12 mouse cellular contexts compared by ENCODE assay signal in the genomic region with DNA sequence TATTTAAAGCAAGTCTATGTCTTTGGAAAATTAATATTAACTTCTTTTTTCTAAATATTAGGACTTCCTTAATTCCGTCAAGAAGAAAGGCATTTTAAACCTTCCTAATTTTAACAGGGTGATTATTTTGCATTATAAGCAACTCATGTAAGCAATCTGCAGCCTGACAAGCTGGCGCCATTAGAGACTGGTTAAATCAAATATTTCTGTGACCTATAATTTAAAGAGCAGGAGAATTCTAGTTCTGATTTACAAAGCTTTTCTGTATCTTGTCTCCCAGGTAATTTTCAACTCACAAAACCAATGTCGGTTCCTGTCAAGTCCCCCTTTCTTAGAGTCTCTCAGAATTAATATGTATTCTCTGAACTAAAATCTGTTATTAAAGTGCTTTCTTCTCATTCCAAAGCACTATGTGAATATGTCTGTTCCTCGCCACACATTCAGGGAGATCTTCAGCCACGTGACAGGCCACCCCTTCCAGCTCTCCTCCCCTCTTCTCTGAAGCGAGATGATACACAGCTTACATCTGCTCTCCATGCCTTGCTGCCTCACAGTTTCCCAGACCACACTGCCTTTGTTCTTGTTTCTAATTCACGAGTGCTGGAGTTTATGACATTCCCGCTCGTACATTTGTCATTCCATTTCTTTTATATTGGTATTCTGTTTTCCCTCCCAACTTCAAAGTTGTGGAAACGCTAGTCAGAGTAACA.
DNase-seq lines count a peak whose midpoint lies in the region; ATAC-seq and TF ChIP-seq lines count a peak whose summit lies in the region.
"Had no signal": no experiment of that assay in that cellular context is flagged by ENCODE, and none has a peak within 500 bp of the region (broad histone marks: within the 10 kb centered on the region; RNA-seq: fewer than 3 reads in every experiment).

No protein-coding gene starts in this region.

- peak overlapping the region; percentile 28; the same call in 1 of the 2 replicates for H3K4me2 ChIP-seq in midbrain, embryonic 14.5 days (ENCODE audit: low read length)
- no peak overlapping the region for H3K4me2 ChIP-seq in kidney, embryonic 14.5 days (replicated peaks; ENCODE audit: low read depth, low read length)
- H3K4me2 ChIP-seq in kidney, embryonic 15.5 days: no peak overlapping the region
- H3K4me2 ChIP-seq: lung, embryonic 15.5 days had no signal

- H3K9me3 ChIP-seq in midbrain, embryonic 14.5 days (ENCODE audit: control insufficient read depth, low read length): no peaks in the 10 kb centered on the region
- no peaks in the 10 kb centered on the region for H3K9me3 ChIP-seq in kidney, embryonic 14.5 days (ENCODE audit: control insufficient read depth, low read length)
- no peaks in the 10 kb centered on the region for H3K9me3 ChIP-seq in kidney, embryonic 15.5 days (replicated peaks)
- H3K9me3 ChIP-seq: lung, embryonic 15.5 days had no signal

- H3K36me3 ChIP-seq in midbrain, embryonic 14.5 days (ENCODE audit: control insufficient read depth, insufficient read depth, low read length): no peaks in the 10 kb centered on the region
- no peaks in the 10 kb centered on the region for H3K36me3 ChIP-seq in kidney, embryonic 14.5 days (ENCODE audit: control insufficient read depth, insufficient read depth, low read length)
- H3K36me3 ChIP-seq in kidney, embryonic 15.5 days: no peaks in the 10 kb centered on the region
- H3K36me3 ChIP-seq: lung, embryonic 15.5 days had no signal

- H3K9ac ChIP-seq in midbrain, embryonic 14.5 days (replicated peaks; ENCODE audit: low read length): no peak overlapping the region
- H3K9ac ChIP-seq in kidney, embryonic 14.5 days (ENCODE audit: low read depth, low read length): no peak overlapping the region
- no peak overlapping the region for H3K9ac ChIP-seq in kidney, embryonic 15.5 days
- H3K9ac ChIP-seq: lung, embryonic 15.5 days had no signal

- TF ChIP-seq CTCF in brain, embryonic 14.5 days (IDR thresholded peaks at IDR 0.05; ENCODE audit: borderline replicate concordance, extremely low read depth, insufficient read depth, insufficient read length): no peak

- 37% methylated on average over 10 of the region's 10 CpGs for WGBS in midbrain, embryonic 14.5 days
- WGBS in kidney, embryonic 14.5 days: 45% methylated on average over 10 of the region's 10 CpGs
- 46% methylated on average over 10 of the region's 10 CpGs for WGBS in kidney, embryonic 15.5 days

- H3K27ac ChIP-seq in midbrain, embryonic 14.5 days (replicated peaks; ENCODE audit: low read depth, low read length): no peak overlapping the region
- H3K27ac ChIP-seq in kidney, embryonic 14.5 days (ENCODE audit: low read depth, low read length): no peak overlapping the region
- H3K27ac ChIP-seq in kidney, embryonic 15.5 days: no peak overlapping the region
- H3K27ac ChIP-seq: lung, embryonic 15.5 days had no signal

- no peak overlapping the region for H3K4me3 ChIP-seq in midbrain, embryonic 14.5 days (replicated peaks; ENCODE audit: low read depth, low read length)
- no peak overlapping the region for H3K4me3 ChIP-seq in kidney, embryonic 14.5 days (ENCODE audit: low read length)
- no peak overlapping the region for H3K4me3 ChIP-seq in kidney, embryonic 15.5 days (replicated peaks)
- H3K4me3 ChIP-seq: lung, embryonic 15.5 days; myocyte had no signal

- ATAC-seq in midbrain, embryonic 14.5 days (ENCODE audit: low FRiP score, low TSS enrichment): peak; percentile 70
- ATAC-seq in kidney, embryonic 14.5 days (ENCODE audit: low FRiP score, low TSS enrichment): no peak
- ATAC-seq in kidney, embryonic 15.5 days (replicated peaks; ENCODE audit: low FRiP score): no peak

- peak; percentile 75 for DNase-seq in brain, embryonic 14.5 days (ENCODE audit: low read depth)
- peak; percentile 15 to 25 for DNase-seq in cerebellum, postnatal 36 days
- peak; percentile 17 for DNase-seq in forelimb bud, embryonic 11.5 days (ENCODE audit: low read depth, low spot score)
- peak; percentile 50 for DNase-seq in midbrain, embryonic 14.5 days
- DNase-seq in adrenal gland, adult 18-20 months (ENCODE audit: low spot score in 2 of 2): no peak
- DNase-seq in c-Kit-positive CD71-positive TER-119-positive erythroid progenitor cells, embryonic 14.5 days (ENCODE audit: low spot score): no peak
- DNase-seq: kidney, postnatal 36 days; thymus, postnatal 36 days had no signal

- TF ChIP-seq POLR2A in brain, embryonic 14.5 days (IDR thresholded peaks at IDR 0.05; ENCODE audit: borderline replicate concordance, extremely low read depth, insufficient read depth, insufficient read length, poor library complexity, severe bottlenecking): no peak

- no peaks in the 10 kb centered on the region for H3K27me3 ChIP-seq in midbrain, embryonic 14.5 days (ENCODE audit: control insufficient read depth, insufficient read depth, low read length)
- no peaks in the 10 kb centered on the region for H3K27me3 ChIP-seq in kidney, embryonic 14.5 days (ENCODE audit: control insufficient read depth, insufficient read depth, low read length)
- H3K27me3 ChIP-seq in kidney, embryonic 15.5 days: no peaks in the 10 kb centered on the region
- H3K27me3 ChIP-seq: lung, embryonic 15.5 days had no signal

- H3K4me1 ChIP-seq in midbrain, embryonic 14.5 days (ENCODE audit: control insufficient read depth, insufficient read depth, low read length): no peaks in the 10 kb centered on the region
- no peaks in the 10 kb centered on the region for H3K4me1 ChIP-seq in kidney, embryonic 14.5 days (ENCODE audit: control insufficient read depth, insufficient read depth, low read length)
- no peaks in the 10 kb centered on the region for H3K4me1 ChIP-seq in kidney, embryonic 15.5 days
- H3K4me1 ChIP-seq: lung, embryonic 15.5 days had no signal

Comparison
In these comparisons a context has a peak if more than half of its experiments do, and no peak if none do; other contexts are left out.
1. DNase-seq: peak in brain, embryonic 14.5 days (single experiment), cerebellum, postnatal 36 days (2 of 2), forelimb bud, embryonic 11.5 days (single experiment) and midbrain, embryonic 14.5 days (single experiment); none in adrenal gland, adult 18-20 months (0 of 2) and c-Kit-positive CD71-positive TER-119-positive erythroid progenitor cells, embryonic 14.5 days (single experiment).